Mouse (Mus musculus) central nervous system, embryonic 14 days (tissue): ENCODE results near the gene Ube2d2b. TPM values are rescaled to one million over a fixed set of nuclear protein-coding genes. Genes with fewer than 3 reads are reported as not detected.

Experiments
- polyA plus RNA-seq: library from polyadenylated mRNA; depleted of rRNA; stranded (reverse); fragments of >200 nt; gene quantifications from 2 replicates; pipeline ENCODE4 v1.2.3, GENCODE M21; 2012; rRNA removed

The Ube2d2b gene
- polyA plus RNA-seq = not detected in 2 replicates

GRCm38 (mm10) chr5:107829998-107830560, at the start of gene Ube2d2b:
Ube2d2b (plus strand) TSS chr5:107830099.

GRCm38 (mm10) chr5:107874561-107875260, 44.8 kb downstream of the Ube2d2b start, which contains the start of gene Evi5:
Evi5 (minus strand) TSS chr5:107875107.

Other genes starting within 250 kb of the Ube2d2b start
- gene Rpap2, start 232.7 kb upstream of the Ube2d2b start, polyA plus RNA-seq = 12.2 and 12.5 TPM in 2 replicates
- 19.7 and 20.6 TPM in 2 replicates for gene Glmn, start 232.2 kb upstream of the Ube2d2b start, polyA plus RNA-seq
- gene Gfi1, start 104.1 kb upstream of the Ube2d2b start, polyA plus RNA-seq = 0.16 and 0.33 TPM in 2 replicates
- gene Evi5, start 45.0 kb downstream of the Ube2d2b start, polyA plus RNA-seq = 29.7 and 30.5 TPM in 2 replicates
- 213 and 299 TPM in 2 replicates for gene Rpl5, start 70.4 kb downstream of the Ube2d2b start, polyA plus RNA-seq
- 14.1 and 15.2 TPM in 2 replicates for gene Fam69a, start 157.0 kb downstream of the Ube2d2b start, polyA plus RNA-seq
- 73.3 and 84.4 TPM in 2 replicates for gene Mtf2, start 235.6 kb downstream of the Ube2d2b start, polyA plus RNA-seq